Mouse (Mus musculus) right cerebral cortex, adult 2 months (tissue): ENCODE data around the gene Filip1.
A peak's percentile ranks its signal among the peaks of the same experiment; 100 is the strongest.

Experiments
- DNase-seq, 2 experiments: peaks; one replicate each; pipeline ENCODE4 v3.0.0; 2021 to 2022; ENCODE audit warnings: low spot score in 2 of 2

Gene Filip1

DNA sequence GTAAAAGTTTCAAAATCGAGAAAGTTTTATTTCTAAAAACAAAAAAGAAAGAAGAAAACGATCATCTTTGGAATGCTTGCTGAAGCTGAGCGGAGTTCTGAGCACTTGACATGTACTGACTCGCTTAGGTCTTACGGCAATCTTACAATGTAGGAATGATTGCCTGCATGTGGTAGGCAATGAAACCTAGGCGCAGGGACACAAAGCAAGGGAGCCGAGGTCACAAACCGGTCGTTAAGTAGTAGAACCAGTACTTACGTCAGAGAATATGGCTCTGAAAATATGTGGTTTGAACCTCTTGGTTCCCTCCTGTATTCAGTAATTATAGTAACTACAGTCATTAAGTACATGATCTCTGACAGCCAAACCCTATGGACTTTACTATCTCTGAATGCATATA lies 29.4 kb downstream of the Filip1 start:
- no peak for DNase-seq

- DNase-seq = no peak
These were observed 33.4 kb downstream of the Filip1 start for GRCm38 (mm10) chr9:79979274-79979673.

DNA sequence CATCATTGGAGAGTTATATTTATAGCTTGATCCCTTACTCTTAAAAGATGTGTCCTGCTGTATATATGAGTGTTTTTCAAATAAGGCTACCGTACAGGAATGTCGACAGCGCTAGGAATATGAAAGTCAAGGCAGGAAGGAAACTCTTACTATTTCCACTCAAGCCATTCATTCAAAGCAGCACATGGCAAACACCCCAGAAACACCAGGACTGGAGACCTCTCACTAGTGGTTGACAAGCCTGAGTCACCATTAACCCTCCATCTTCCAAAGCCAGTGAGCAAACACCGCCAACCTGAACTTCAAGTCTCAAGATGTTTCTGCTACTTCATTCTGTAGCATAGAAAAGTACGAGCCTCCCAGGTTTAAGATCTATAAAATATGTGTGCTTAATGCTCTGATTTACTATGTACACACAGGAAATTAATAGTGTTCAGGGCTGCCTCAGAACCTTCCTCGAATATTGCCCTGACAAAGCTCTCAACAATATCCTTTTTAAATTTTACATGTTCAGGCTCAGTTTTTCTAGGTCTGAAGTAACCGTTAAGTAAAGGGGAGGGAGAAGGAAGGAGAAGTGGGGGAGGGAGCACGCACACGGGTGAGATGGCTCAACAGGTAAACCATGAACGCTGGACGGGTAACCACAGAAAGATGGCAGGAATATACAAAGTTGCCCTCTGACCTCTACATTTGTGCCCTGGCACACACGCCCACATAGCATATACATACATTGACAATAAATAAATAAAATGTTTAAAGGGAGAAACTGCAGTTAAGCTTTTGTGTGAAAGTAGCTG lies 34.2 kb downstream of the Filip1 start:
- DNase-seq = no peak

DNA sequence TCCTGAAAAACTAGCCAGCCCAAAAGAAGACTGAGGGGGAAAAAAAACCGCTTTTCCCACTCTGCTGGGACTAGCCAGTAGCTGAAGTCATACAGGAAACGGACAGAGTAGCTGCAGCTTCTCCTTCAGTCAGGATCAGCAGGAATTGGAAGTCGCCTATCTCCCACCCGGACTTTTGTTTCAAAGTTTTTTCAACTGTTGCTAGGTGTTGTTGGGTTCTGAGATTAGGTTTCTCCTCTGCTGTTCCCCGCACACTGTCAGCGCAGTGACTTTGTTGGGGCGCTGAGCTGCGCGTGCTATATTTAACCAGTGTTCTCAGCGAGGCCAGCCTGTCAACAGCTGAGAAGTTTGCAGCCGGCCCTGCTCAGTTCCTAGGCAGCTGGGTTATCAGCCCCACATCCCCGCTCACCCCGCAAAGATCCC lies 35.1 kb downstream of the Filip1 start:
- DNase-seq = peak; percentile 50 to 55

- DNase-seq = no peak
These were observed 35.9 kb downstream of the Filip1 start for GRCm38 (mm10) chr9:79976789-79977188.

DNA sequence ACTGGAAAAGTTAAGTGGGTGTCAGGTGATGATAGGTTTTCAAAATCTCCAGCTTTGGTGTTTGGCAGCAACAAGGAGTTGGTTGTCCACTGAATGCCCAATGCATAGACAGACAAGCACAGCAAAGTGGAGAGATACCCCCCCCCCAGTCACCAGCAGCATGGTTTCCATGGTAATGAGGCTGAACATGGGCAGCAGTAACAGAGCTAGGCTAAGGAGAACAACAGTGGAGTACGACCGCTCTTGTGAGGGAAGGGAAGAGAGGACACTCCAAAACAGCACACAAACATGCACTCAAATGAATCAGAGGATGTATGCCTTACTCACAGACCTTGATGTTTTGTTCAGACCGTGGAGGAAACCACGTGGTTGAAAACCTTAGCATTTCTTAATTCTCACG lies 37.5 kb downstream of the Filip1 start:
- no peak for DNase-seq

GRCm38 (mm10) chr9:79973582-79973981 lies 39.1 kb downstream of the Filip1 start:
- no peak for DNase-seq

- no peak for DNase-seq
These were observed 39.9 kb downstream of the Filip1 start for GRCm38 (mm10) chr9:79972705-79973104.

DNA sequence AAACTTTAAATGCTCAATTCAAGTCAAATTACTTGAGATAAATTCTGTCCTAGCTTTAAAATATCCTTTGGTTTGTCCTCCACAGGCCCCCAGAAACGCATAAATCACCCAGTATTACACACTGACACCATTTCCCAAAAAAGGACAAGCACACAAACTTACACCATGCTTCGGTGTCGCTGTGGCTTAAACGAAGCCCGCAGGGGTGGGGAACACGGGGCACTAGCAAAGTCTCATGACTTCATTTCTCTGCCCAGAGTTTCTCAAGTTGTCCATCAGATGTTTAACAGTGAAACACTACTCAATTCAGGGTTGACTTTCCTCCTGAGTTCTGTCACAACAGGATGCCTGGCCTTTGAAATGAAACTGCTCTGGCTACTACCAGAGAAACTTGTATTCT lies 41.0 kb downstream of the Filip1 start:
- DNase-seq = no peak

GRCm38 (mm10) chr9:79970659-79971118 lies 42.0 kb downstream of the Filip1 start:
- no peak for DNase-seq

- DNase-seq = no peak
These were observed 43.1 kb downstream of the Filip1 start for GRCm38 (mm10) chr9:79969544-79969943.

GRCm38 (mm10) chr9:79966711-79967487 lies 45.8 kb downstream of the Filip1 start:
- no peak for DNase-seq

DNA sequence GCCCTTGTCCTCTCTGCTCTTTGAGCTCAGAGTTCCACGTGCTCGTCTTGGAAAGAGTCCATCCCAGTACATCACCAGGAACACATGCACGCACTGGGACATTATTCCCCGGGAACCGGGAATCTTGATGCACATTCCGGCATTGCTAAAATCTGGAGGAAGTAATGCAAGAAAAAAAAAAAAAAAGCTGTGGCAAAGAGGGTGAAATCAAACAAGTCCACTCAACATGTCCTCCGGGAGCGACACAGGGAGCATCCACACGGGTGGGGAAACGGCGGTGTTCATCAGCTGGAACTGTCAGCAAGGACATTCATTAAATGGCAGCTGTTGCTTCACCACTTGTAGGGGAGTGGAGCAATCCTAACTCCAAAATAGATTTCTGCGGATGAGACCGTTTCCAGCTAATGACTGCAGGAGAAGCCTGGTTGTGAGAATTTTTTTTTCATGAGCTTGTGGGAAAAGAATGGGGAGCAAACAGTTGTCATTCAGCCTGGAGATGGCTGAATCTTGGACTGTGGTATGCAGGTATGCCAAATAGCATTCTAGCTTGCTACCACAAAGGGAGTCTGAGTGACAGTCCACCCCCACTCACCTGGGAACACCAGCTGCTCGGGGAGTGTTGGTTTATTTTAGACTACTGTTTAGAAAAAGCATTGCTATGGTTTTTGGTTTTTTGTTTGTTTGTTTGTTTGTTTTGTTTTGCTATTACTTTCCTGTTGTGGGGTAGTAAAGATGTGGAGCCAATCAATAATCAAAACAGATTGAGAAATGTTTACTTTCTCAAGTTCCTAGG lies 46.9 kb downstream of the Filip1 start:
- DNase-seq = no peak

DNA sequence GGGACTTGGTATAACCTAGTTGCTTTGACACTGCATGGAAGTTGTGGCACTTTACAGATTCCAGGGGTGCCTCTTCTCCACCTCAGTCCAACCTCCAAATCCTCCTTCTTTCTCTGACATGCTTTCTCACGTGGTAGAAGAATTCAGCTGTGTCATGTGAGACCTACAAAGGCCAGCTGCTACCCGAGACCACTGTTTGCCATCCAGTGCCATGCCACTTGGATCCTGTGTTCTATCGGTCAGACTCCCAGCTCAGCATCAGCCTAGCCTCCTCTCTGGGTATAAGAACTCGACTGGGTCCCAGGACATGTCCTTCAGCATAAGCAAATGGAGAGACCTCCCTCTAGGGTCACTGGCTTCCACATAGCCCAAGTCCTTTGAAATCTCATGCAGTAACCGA lies 47.6 kb downstream of the Filip1 start:
- DNase-seq = no peak

DNA sequence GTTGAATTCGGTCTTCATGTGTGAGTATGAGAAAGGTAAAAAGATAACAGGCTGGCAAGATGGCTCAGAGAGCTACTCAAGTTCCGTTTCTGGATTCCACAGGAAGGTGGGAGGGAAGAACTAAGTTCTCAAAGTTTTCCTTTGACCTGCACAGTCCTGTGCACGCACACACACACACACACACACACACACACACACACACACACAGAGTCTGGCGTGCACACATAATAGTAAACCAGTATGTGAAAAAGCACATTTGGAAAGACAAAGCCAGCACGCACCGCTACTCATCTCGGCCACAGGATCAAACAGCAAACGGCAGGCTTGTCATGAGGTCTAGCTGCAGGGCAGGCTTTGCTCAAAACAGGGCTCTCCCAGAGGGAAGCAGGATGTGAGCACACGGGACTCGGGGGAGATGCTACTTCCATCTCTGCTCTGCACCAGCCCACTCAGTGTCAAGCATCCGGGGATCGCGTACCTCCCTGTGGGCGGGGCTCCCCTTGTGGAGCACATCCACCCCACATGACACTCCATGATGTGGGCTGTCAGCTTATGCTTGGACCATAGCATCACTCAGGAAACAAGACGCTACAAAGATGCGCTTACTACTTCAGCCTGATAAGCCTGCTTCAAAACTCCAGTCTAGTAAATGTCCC lies 50.9 kb downstream of the Filip1 start:
- DNase-seq = peak; percentile 45 to 49

- DNase-seq = no peak
These were observed 52.2 kb downstream of the Filip1 start for GRCm38 (mm10) chr9:79960453-79960852.

DNA sequence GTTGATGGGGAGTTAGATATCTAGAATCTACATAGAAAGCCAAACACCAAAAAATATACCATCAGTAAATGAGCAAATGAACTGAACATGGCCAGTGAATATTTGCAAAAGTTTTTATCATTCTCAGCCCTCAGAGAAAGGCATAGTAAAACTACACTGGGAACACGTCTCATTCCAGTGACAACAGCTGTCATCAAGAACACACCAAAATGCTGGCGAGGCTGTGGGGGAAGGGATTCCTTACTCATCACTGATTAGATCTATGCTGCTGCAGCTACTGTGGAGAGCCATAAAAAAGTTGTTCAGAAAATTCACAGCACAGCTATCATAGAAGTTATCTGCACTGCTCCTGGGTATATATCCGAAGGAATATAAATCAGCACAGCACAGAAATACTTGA lies 54.3 kb downstream of the Filip1 start:
- no peak for DNase-seq

DNA sequence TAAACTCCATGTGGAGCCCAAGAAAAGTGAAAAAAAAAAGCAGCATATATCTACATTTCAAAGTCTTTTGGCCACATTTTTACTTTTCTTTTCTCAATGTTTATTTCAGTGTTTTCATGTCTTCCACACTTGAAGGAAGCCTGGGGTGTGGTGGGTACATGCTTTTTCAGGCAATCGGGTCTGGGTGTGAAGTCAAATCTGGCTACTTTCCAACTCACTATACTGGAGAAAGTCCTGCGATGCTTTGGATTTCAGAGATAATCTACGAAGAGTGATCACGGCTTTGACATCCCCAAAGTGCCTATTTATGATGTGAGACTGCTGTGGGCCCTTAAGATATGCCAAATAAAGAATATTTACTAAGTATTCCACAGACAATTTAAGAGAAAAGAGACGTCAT lies 57.7 kb downstream of the Filip1 start:
- DNase-seq = no peak

DNA sequence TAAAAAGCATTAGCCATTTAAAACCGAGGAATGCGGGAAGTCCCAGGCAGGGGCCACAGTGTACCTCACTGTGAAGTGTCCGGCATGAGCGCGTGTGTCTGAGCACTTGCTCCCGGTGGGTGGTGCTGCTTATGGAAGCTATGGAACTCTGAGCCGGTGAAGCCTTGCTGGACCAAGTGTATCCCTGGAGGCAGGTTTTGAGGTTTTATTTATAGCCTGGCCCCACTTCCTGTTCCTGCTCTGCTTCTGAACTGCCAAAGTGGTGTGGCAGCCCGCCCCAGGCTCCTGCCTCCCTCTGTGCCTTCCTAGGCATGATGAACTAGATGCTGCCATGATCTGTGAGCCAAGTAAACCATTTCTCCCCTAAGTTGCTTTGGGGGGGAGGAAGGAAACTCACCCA lies 60.7 kb downstream of the Filip1 start:
- DNase-seq = no peak

GRCm38 (mm10) chr9:79951339-79951738 lies 61.3 kb downstream of the Filip1 start:
- no peak for DNase-seq

GRCm38 (mm10) chr9:79950666-79951065 lies 62.0 kb downstream of the Filip1 start:
- no peak for DNase-seq

DNA sequence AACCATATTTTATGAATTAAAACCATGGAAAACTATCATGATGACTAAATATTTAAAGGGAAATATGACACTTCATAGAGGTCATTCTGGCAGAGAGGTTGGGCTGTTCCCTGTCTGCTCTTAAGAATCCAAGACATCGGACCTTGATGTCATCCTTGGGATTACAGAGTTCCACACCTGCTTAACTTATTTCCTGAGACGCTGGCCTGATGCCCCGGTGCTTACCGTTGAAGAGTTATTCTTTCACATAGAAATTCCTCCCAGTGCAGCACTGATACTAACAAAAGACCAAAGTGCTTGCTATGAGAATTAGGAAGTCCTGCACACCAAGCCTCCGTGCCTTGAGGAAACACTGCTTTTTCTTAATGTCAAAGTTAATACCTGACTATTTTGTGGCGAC lies 62.6 kb downstream of the Filip1 start:
- DNase-seq = no peak
